Mouse (Mus musculus) MEL (cell line): ENCODE measurements at regions not wholly inside any gene's neighbourhood (a gene's known extent, or its start where the extent isn't known, plus 50 kb on each side); places are given as distances from the start of the nearest gene placed in this dataset.

Experiments
- DNase-seq: peaks from one replicate; pipeline ENCODE4 v3.0.0; 2011; ENCODE audit warnings: low read depth, low spot score
- H3K27ac ChIP-seq: 2 replicates; pipeline ENCODE4 v1.5.1; 2012; ENCODE audit warnings: low read depth, mild to moderate bottlenecking, control low read depth, low read length, moderate library complexity; ENCODE audit not compliant: control insufficient read depth
- H3K27me3 ChIP-seq, 2 experiments: fragments of 150-350 bp in 1 of 2; sonication (generic) in 1 of 2; 2 replicates each; pipeline ENCODE4 v1.6.1; 2012; ENCODE audit warnings: low read length in 2 of 2, mild to moderate bottlenecking in 2 of 2, improper control_type of control experiment in 1 of 2, moderate library complexity in 1 of 2; ENCODE audit not compliant: insufficient read depth in 2 of 2, control insufficient read depth in 1 of 2
- H3K36me3 ChIP-seq, 2 experiments: 2 replicates each; pipeline ENCODE4 v1.6.1; 2012 to 2014; ENCODE audit warnings: low read length in 2 of 2, improper control_type of control experiment in 1 of 2, inconsistent platforms in 1 of 2, mild to moderate bottlenecking in 1 of 2; ENCODE audit not compliant: insufficient read depth in 2 of 2, control insufficient read depth in 1 of 2
- H3K4me1 ChIP-seq, 2 experiments: fragments of 150-350 bp in 1 of 2; sonication (generic) in 1 of 2; 2 replicates each; pipeline ENCODE4 v1.6.1; 2012; ENCODE audit warnings: low read length in 2 of 2, improper control_type of control experiment in 1 of 2, mild to moderate bottlenecking in 1 of 2; ENCODE audit not compliant: insufficient read depth in 2 of 2, control insufficient read depth in 1 of 2
- H3K4me3 ChIP-seq, 2 experiments: fragments of 150-350 bp in 1 of 2; sonication (generic) in 1 of 2; 2 replicates each; pipeline ENCODE4 v1.5.1; 2012; ENCODE audit warnings: low read depth in 2 of 2, low read length in 2 of 2, mild to moderate bottlenecking in 2 of 2, moderate library complexity in 2 of 2, control low read depth in 1 of 2, improper control_type of control experiment in 1 of 2; ENCODE audit not compliant: control insufficient read depth in 1 of 2, insufficient read depth in 1 of 2
- H3K79me2 ChIP-seq: 2 replicates; pipeline ENCODE4 v1.6.1; 2012; ENCODE audit warnings: mild to moderate bottlenecking, low read length, moderate library complexity; ENCODE audit not compliant: control insufficient read depth, poor library complexity, insufficient read depth
- H3K9ac ChIP-seq: 2 replicates; pipeline ENCODE4 v1.6.1; 2012; ENCODE audit warnings: low read depth, mild to moderate bottlenecking, control low read depth, low read length, moderate library complexity; ENCODE audit not compliant: control insufficient read depth, poor library complexity, severe bottlenecking
- H3K9me3 ChIP-seq: fragments of 150-350 bp; sonication (generic); replicated peaks from 2 replicates; pipeline ENCODE4 v1.6.1; 2012; ENCODE audit warnings: mild to moderate bottlenecking, low read length, improper control_type of control experiment, moderate library complexity; ENCODE audit not compliant: insufficient read depth
- BHLHE40 ChIP-seq: IDR thresholded peaks from 2 replicates; pipeline ENCODE4 v1.6.1; 2012; ENCODE audit warnings: low read depth, mild to moderate bottlenecking, inconsistent platforms, low read length, improper control_type of control experiment, borderline replicate concordance
- E2F4 ChIP-seq: IDR thresholded peaks from 2 replicates; pipeline ENCODE4 v1.6.1; 2011; ENCODE audit warnings: low read depth, low read length, improper control_type of control experiment, borderline replicate concordance
- ELF1 ChIP-seq: IDR thresholded peaks from 2 replicates; pipeline ENCODE4 v1.6.1; 2014; ENCODE audit warnings: low read depth, mild to moderate bottlenecking, inconsistent platforms, low read length, improper control_type of control experiment, moderate library complexity
- EP300 ChIP-seq, 2 experiments: IDR thresholded peaks; 2 replicates each; pipeline ENCODE4 v1.6.1; 2011; ENCODE audit warnings: improper control_type of control experiment in 2 of 2, low read length in 2 of 2, low read depth in 1 of 2, mild to moderate bottlenecking in 1 of 2
- ETS1 ChIP-seq: IDR thresholded peaks from 2 replicates; pipeline ENCODE4 v1.6.1; 2012; ENCODE audit warnings: low read depth, mild to moderate bottlenecking, inconsistent platforms, low read length, improper control_type of control experiment, moderate library complexity
- GABPA ChIP-seq: IDR thresholded peaks from 2 replicates; pipeline ENCODE4 v1.6.1; 2012; ENCODE audit warnings: low read depth, mild to moderate bottlenecking, inconsistent platforms, low read length, improper control_type of control experiment, moderate library complexity
- MAX ChIP-seq: IDR thresholded peaks from 2 replicates; pipeline ENCODE4 v1.6.1; 2011; ENCODE audit warnings: low read length, improper control_type of control experiment
- MXI1 ChIP-seq: IDR thresholded peaks from 2 replicates; pipeline ENCODE4 v1.6.1; 2011; ENCODE audit warnings: mild to moderate bottlenecking, low read depth, low read length, improper control_type of control experiment
- MYB ChIP-seq: IDR thresholded peaks from 2 replicates; pipeline ENCODE4 v1.6.1; 2011; ENCODE audit warnings: mild to moderate bottlenecking, low read depth, low read length, improper control_type of control experiment
- MYC ChIP-seq: IDR thresholded peaks from 2 replicates; pipeline ENCODE4 v1.6.1; 2011; ENCODE audit warnings: low read depth, mild to moderate bottlenecking, low read length, improper control_type of control experiment, moderate library complexity
- POLR2A ChIP-seq, 2 experiments: IDR thresholded peaks; 2 replicates each; pipeline ENCODE4 v1.6.1; 2011 to 2012; ENCODE audit warnings: low read length in 2 of 2, mild to moderate bottlenecking in 2 of 2, control low read depth in 1 of 2, improper control_type of control experiment in 1 of 2, low read depth in 1 of 2, moderate library complexity in 1 of 2; ENCODE audit not compliant: control insufficient read depth in 1 of 2, insufficient read depth in 1 of 2, poor library complexity in 1 of 2
- POLR2AphosphoS2 ChIP-seq: IDR thresholded peaks from 2 replicates; pipeline ENCODE4 v1.6.1; 2011; ENCODE audit warnings: low read length, improper control_type of control experiment
- POLR2AphosphoS5 ChIP-seq: IDR thresholded peaks from 2 replicates; pipeline ENCODE4 v1.6.1; 2012; ENCODE audit warnings: low read depth, borderline replicate concordance, mild to moderate bottlenecking, inconsistent platforms, low read length, moderate library complexity, mixed read lengths
- RAD21 ChIP-seq: IDR thresholded peaks from 2 replicates; pipeline ENCODE4 v1.6.1; 2011; ENCODE audit warnings: mild to moderate bottlenecking, low read depth, low read length, improper control_type of control experiment
- TBP ChIP-seq: IDR thresholded peaks from 2 replicates; pipeline ENCODE4 v1.8.0; 2011; ENCODE audit warnings: low read depth, low read length, improper control_type of control experiment
- TCF12 ChIP-seq: IDR thresholded peaks from 2 replicates; pipeline ENCODE4 v1.6.1; 2014; ENCODE audit warnings: low read depth, mild to moderate bottlenecking, inconsistent platforms, low read length, improper control_type of control experiment, moderate library complexity
- UBTF ChIP-seq: IDR thresholded peaks from 2 replicates; pipeline ENCODE4 v1.6.1; 2012; ENCODE audit warnings: low read depth, mild to moderate bottlenecking, inconsistent platforms, low read length, improper control_type of control experiment, moderate library complexity, borderline replicate concordance; ENCODE audit not compliant: insufficient read depth
- USF2 ChIP-seq, 2 experiments: IDR thresholded peaks; 2 replicates each; pipeline ENCODE4 v1.6.1; 2011 to 2012; ENCODE audit warnings: improper control_type of control experiment in 2 of 2, low read length in 2 of 2, borderline replicate concordance in 1 of 2, inconsistent platforms in 1 of 2, low read depth in 1 of 2, mild to moderate bottlenecking in 1 of 2; ENCODE audit not compliant: insufficient read depth in 1 of 2
- ZC3H11A ChIP-seq: IDR thresholded peaks from 2 replicates; pipeline ENCODE4 v1.6.1; 2012; ENCODE audit warnings: low read depth, mild to moderate bottlenecking, inconsistent platforms, low read length, improper control_type of control experiment
- ZKSCAN1 ChIP-seq: IDR thresholded peaks from 2 replicates; pipeline ENCODE4 v1.6.1; 2012; ENCODE audit warnings: low read depth, mild to moderate bottlenecking, inconsistent platforms, low read length, improper control_type of control experiment, moderate library complexity

DNA sequence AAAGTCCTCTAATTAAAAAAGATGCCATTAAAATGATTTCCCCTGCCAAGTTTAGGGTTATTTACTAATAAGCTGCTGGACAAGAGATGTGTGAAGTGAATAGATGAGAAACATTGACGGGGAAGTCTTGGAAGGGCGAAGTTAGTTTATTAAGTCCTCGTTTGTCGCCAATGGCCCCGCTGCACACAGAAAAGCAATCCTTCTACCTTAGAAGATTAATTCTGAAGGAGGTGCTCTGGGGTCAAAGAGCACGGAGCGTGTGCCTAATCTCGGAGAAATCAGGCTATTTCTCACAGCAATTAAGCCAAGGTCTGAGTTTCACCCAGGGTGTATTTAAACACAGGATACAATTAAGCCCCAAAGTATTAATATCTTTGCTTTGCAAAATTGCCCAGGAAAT is 189.8 kb upstream of the Adgrl2 start:
- no peaks in the 10 kb centered on the region for H3K9me3 ChIP-seq
- no peak for TF ChIP-seq POLR2A (IDR thresholded peaks at IDR 0.05; ENCODE audit: control insufficient read depth in 1 of 2, insufficient read depth in 1 of 2, low read depth in 1 of 2, low read length in 2 of 2, poor library complexity in 1 of 2)
- TF ChIP-seq, all 39 proteins: peak for 0
- no peak overlapping the region for H3K4me3 ChIP-seq
- no peak for DNase-seq
- no peaks in the 10 kb centered on the region for H3K27me3 ChIP-seq
- H3K36me3 ChIP-seq, result no peaks in the 10 kb centered on the region
- H3K79me2 ChIP-seq, result no peaks in the 10 kb centered on the region
- H3K4me1 ChIP-seq, result no peaks in the 10 kb centered on the region
- H3K9ac ChIP-seq, result no peak overlapping the region
- H3K27ac ChIP-seq, result no peak overlapping the region

DNA sequence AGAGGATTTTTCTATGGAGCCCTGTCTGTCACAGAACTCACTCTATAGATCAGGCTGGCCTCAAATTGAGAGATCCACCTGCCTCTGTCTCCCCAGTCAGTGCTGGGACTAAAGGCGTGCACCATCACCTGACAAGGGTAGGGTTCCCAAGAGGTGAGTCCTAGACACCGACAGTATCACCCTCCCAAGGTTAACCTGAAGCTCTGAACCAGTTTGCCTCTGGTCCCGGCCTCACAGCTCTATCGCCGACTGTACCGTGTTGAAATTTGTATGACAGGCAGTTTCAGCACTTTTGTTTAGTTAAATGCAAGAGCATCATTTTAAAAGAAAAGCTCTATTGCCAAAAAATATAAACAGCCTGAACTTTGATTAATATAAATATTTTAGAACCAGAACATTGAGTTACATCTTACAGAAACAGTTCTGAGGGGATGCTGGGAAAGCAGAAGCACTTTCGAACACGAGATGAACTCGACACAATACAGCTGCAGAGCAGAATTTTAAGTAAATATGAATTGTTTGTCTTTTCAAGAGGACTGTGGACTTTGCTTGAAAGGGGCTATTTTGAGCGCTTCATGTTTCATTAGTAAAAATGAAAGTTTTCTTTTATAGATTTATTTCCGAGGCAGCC is 189.2 kb upstream of the Adgrl2 start:
- no peak overlapping the region for H3K9ac ChIP-seq
- H3K27me3 ChIP-seq, result no peaks in the 10 kb centered on the region
- H3K9me3 ChIP-seq, result no peaks in the 10 kb centered on the region
- no peak overlapping the region for H3K27ac ChIP-seq
- no peak overlapping the region for H3K4me3 ChIP-seq
- DNase-seq, result no peak
- no peak for TF ChIP-seq RAD21
- no peak for TF ChIP-seq TBP
- TF ChIP-seq, all 39 proteins: peak for 0
- Histone ChIP-seq H3K36me3 (no peaks in the 10 kb centered on the region), H3K79me2 (no peaks in the 10 kb centered on the region), H3K4me1 (no peaks in the 10 kb centered on the region)

DNA sequence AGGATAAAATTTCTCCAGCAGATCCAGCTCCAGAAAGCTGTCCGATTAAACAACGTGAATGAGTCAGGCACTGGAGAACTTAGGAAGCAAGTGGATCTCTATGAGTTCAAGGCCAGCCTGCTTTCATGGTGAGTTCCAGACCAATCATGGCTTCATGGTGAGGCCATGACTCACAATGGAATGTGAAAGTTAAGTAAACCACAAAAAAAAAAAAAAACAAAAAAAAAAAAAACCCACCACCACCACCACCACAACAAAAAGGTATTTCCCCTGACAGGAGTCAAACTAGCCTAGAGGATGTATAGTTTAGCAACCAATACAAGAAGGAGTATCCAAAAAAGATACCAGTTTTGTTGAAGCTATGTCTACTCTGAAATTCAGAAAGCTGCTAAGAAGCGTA is 188.5 kb upstream of the Adgrl2 start:
- Histone ChIP-seq H3K79me2 (no peaks in the 10 kb centered on the region), H3K4me3 (no peak overlapping the region), H3K27ac (no peak overlapping the region), H3K36me3 (no peaks in the 10 kb centered on the region), H3K27me3 (no peaks in the 10 kb centered on the region), H3K9ac (no peak overlapping the region), H3K4me1 (no peaks in the 10 kb centered on the region), H3K9me3 (no peaks in the 10 kb centered on the region)
- no peak for DNase-seq
- TF ChIP-seq ZKSCAN1, result no peak
- TF ChIP-seq MYC, result no peak
- no peak for TF ChIP-seq UBTF
- no peak for TF ChIP-seq MAX
- TF ChIP-seq USF2 (IDR thresholded peaks at IDR 0.05; ENCODE audit: borderline replicate concordance in 1 of 2, insufficient read depth in 1 of 2, low read depth in 1 of 2, low read length in 2 of 2), result no peak
- TF ChIP-seq E2F4, result no peak
- no peak for TF ChIP-seq MXI1
- no peak for TF ChIP-seq MYB
- TF ChIP-seq GABPA, result no peak
- TF ChIP-seq ELF1, result no peak
- no peak for TF ChIP-seq BHLHE40
- no peak for TF ChIP-seq EP300 (IDR thresholded peaks at IDR 0.05; ENCODE audit: low read depth in 1 of 2, low read length in 2 of 2)
- no peak for TF ChIP-seq ZC3H11A
- TF ChIP-seq POLR2AphosphoS5, result no peak
- no peak for TF ChIP-seq ETS1
- TF ChIP-seq POLR2AphosphoS2, result no peak
- no peak for TF ChIP-seq TCF12
- TF ChIP-seq POLR2A (IDR thresholded peaks at IDR 0.05; ENCODE audit: control insufficient read depth in 1 of 2, insufficient read depth in 1 of 2, low read depth in 1 of 2, low read length in 2 of 2, poor library complexity in 1 of 2), result no peak
